Mouse (Mus musculus): ENCODE data around the gene Osbpl6. TPM values are rescaled to one million over a fixed set of nuclear protein-coding genes. Genes with fewer than 3 reads are reported as not detected.

Gene Osbpl6
- polyA plus RNA-seq, 1 experiment from 2014 or later: 35.9 TPM

DNA sequence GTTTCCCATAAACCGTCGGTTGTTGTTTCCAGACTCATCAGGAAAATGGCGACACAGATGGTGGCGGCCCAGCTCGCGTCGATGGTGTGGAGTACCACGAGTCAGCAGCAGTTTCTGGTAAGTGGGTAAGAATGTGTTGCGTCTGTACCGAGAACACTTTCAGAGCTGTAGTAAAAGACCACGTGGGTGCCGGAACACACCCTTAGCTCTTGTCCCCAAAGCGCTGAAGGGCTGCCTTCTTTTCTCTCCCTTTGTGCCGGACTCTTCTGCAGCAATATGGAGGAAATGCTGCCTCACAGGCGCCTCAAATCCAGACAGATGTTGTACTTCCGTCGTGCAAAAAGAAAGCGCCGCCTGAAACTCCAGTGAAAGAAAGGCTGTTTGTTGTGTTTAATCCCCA, 27.7 kb upstream of the Osbpl6 start:
- Histone ChIP-seq H3K4me1 (no peaks in the 10 kb centered on the region), H3K9me3 (replicated peaks) (no peaks in the 10 kb centered on the region), H3K27me3 (replicated peaks) (no peaks in the 10 kb centered on the region), H3K9ac (replicated peaks) (no peak overlapping the region), H3K27ac (replicated peaks) (no peak overlapping the region), H3K36me3 (peaks cover 80% of the 10 kb centered on the region), H3K4me2 (no peak overlapping the region), H3K4me3 (replicated peaks) (no peak overlapping the region)
- ATAC-seq (ENCODE audit: low FRiP score): no peak
- WGBS: 95% methylated on average over 19 of the region's 19 CpGs

DNA sequence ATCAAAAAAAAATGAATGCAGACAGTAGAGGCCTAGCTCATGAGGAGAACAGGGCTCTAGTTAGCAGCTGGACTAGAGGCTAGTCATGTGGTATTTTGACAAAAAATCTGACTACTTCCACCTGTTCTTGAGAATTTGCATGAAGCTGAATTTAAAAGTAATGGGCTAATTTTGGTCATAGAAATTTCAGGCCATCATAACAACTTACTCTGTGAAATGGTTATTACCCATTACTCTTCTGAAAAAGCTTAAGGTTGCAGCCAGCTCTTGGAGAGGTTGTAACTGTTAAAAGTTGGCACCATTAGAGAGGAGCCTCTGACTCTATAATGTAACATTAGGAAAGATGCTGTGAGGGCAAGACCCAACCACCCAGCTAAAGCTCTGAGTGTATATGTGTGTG, 19.8 kb upstream of the Osbpl6 start:
- Histone ChIP-seq H3K9me3 (replicated peaks) (no peaks in the 10 kb centered on the region), H3K27ac (replicated peaks) (no peak overlapping the region), H3K9ac (replicated peaks) (no peak overlapping the region), H3K4me3 (replicated peaks) (no peak overlapping the region), H3K4me1 (no peaks in the 10 kb centered on the region), H3K27me3 (replicated peaks) (no peaks in the 10 kb centered on the region), H3K4me2 (no peak overlapping the region), H3K36me3 (peaks cover 24% of the 10 kb centered on the region)
- no peak for ATAC-seq (ENCODE audit: low FRiP score)

DNA sequence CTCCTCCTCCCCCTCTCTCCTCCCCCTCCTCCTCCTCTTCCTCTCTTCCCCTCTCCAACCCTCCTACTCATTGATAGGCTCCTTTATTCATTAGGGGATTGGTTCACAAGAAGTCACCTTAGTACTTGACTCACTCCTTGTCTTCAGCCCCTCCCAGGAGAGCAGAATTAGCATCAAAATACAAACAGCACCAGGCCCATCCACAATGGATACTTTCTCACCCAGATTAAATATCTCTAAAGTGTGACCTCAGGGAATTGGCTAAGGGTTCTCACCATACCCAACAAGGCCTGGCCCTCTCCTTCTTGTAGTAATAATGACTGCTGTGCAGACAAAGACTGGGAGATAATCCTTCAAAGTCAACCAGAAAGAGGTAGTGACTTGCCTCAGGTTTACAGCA, 6.1 kb upstream of the Osbpl6 start:
- no peak overlapping the region for H3K27ac ChIP-seq (replicated peaks)
- H3K4me3 ChIP-seq (replicated peaks): no peak overlapping the region
- H3K9me3 ChIP-seq (replicated peaks): no peaks in the 10 kb centered on the region
- no peaks in the 10 kb centered on the region for H3K27me3 ChIP-seq (replicated peaks)
- H3K4me2 ChIP-seq: no peak overlapping the region
- H3K4me1 ChIP-seq: peaks cover 8% of the 10 kb centered on the region
- H3K9ac ChIP-seq (replicated peaks): no peak overlapping the region
- H3K36me3 ChIP-seq: no peaks in the 10 kb centered on the region
- ATAC-seq (ENCODE audit: low FRiP score): no peak

DNA sequence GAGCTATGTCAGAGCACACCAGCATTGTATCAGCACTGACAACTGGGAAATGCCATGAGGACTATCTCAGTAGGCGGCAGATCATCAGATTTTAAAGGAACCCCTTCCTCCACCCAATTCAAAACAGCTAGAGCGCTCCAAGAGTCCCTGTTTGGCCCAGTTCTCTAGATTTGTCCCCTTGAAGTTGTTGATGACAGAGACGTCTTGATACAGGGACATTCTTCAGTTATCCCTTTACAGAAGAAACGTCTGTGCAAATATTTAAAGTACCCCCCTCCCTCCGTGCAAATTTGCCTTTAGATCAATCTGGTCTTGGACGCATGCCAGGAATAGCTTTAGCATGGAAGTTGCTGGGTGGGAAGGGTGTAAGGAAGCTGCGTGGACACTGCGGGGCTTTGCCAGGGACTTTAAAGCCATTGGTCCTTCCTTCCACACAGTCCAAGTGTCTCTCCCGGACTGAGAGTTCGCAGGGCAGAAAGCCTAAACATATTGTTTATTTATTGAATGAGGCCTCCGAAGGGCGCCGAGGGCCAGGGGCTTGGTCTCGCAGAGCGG, 635 bp upstream of the Osbpl6 start:
- Histone ChIP-seq H3K9ac (replicated peaks) (peak overlapping the region; percentile 99), H3K27me3 (replicated peaks) (no peaks in the 10 kb centered on the region), H3K36me3 (no peaks in the 10 kb centered on the region), H3K4me1 (peaks cover 28% of the 10 kb centered on the region), H3K4me2 (peak overlapping the region; percentile 91), H3K9me3 (replicated peaks) (no peaks in the 10 kb centered on the region), H3K27ac (replicated peaks) (peak overlapping the region; percentile 97), H3K4me3 (replicated peaks) (peak overlapping the region; percentile 99)
- 1% methylated on average over 15 of the region's 15 CpGs for WGBS
- peak; percentile 51 for ATAC-seq (ENCODE audit: low FRiP score)

DNA sequence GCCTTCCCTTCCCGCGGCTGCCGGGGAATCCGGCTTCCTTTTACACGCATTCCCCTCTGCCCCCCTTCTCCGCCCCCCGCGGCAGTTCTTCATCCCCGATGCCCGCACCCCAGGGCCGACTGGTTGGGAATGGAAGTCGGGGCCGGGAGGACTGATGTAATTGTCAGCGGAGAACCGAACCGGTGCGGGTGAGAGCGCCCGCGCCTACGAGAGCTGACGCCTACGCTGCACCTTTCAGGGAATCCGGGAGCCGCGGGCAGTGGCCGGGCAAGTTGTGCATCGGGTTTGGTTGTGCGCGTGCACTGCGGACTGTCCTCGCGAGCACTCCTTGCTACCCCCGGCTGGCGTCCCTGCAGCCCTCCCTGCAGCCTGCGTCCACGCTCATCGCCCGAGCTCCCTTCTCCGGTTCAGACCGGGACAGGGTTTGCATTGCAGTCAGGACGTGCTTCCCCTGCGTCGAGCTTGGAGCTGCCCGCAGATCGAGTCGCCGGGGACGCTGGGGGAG, 681 bp downstream of the Osbpl6 start:
- H3K9ac ChIP-seq (replicated peaks): peak overlapping the region; percentile 99
- peaks cover 28% of the 10 kb centered on the region for H3K4me1 ChIP-seq
- 0% methylated on average over 48 of the region's 49 CpGs for WGBS
- peak overlapping the region; percentile 97 for H3K27ac ChIP-seq (replicated peaks)
- no peaks in the 10 kb centered on the region for H3K27me3 ChIP-seq (replicated peaks)
- no peaks in the 10 kb centered on the region for H3K9me3 ChIP-seq (replicated peaks)
- H3K36me3 ChIP-seq: no peaks in the 10 kb centered on the region
- H3K4me3 ChIP-seq (replicated peaks): peak overlapping the region; percentile 99
- H3K4me2 ChIP-seq: peak overlapping the region; percentile 91
- ATAC-seq (ENCODE audit: low FRiP score): peak; percentile 79

DNA sequence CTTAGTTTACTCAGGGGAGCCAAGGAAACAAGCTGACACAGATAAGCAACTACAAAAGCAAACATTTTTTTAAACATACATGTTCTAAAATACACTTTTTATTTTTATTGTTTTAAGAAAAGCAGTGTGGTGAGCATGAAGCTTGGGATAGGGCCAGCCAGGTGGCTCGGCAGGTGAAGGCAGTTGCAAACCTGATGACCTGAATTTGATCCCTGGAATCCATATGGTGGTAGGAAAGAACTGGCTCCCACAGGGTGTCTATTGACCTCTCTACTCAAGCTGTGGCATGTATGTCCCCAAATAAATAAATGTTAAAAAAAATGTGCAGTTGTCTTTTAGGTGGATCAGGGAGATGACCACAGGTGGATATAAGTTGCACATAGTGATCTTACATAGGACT, 3.2 kb downstream of the Osbpl6 start:
- Histone ChIP-seq H3K27ac (replicated peaks) (no peak overlapping the region), H3K9me3 (replicated peaks) (no peaks in the 10 kb centered on the region), H3K4me3 (replicated peaks) (no peak overlapping the region), H3K9ac (replicated peaks) (no peak overlapping the region), H3K27me3 (replicated peaks) (no peaks in the 10 kb centered on the region), H3K4me1 (peaks cover 26% of the 10 kb centered on the region), H3K4me2 (no peak overlapping the region), H3K36me3 (no peaks in the 10 kb centered on the region)
- ATAC-seq (ENCODE audit: low FRiP score): no peak
- 93% methylated on average over 1 of the region's 1 CpGs for WGBS

DNA sequence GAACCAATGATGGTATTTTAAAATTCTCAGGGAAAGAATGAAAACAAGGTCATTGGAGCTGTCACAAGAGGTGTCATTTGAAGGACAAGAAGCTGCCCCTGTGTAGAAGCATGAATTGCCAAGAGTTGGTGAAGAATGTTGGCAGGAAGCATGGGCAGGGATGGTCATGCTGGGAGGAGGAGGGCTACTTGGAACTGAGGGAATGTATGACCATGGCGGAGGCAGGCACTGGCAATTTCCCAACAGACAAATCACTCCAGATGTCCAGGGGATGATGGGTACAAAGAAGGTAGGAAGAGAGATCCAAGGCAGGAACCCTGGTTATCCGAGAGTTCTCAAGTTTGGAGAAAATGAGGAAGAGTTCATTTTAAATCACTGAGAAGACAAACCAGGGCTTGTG, 3.7 kb downstream of the Osbpl6 start:
- H3K36me3 ChIP-seq: no peaks in the 10 kb centered on the region
- H3K4me3 ChIP-seq (replicated peaks): no peak overlapping the region
- H3K27ac ChIP-seq (replicated peaks): no peak overlapping the region
- no peak for ATAC-seq (ENCODE audit: low FRiP score)
- no peaks in the 10 kb centered on the region for H3K27me3 ChIP-seq (replicated peaks)
- no peak overlapping the region for H3K9ac ChIP-seq (replicated peaks)
- no peak overlapping the region for H3K4me2 ChIP-seq
- H3K9me3 ChIP-seq (replicated peaks): no peaks in the 10 kb centered on the region
- peaks cover 21% of the 10 kb centered on the region for H3K4me1 ChIP-seq
- WGBS: 87% methylated on average over 2 of the region's 2 CpGs

DNA sequence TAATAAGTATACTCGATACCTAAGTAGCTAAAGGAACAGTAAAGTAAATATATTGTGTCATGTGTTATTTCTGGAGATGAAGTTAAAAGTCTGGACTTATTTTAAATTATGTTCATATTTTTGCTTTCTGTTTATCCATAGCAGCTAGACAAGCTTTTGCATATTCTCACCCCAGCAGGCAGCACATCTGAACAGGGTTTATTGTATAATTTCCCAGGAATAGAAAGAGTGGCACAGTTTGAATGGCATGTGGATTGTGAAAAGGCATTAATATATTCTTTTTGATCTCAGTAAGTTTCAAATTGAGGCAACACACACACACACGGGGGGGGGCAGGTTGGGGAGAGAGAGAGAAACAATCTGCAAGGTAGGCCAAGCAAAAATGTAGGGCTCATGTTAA, 6.6 kb downstream of the Osbpl6 start:
- Histone ChIP-seq H3K36me3 (no peaks in the 10 kb centered on the region), H3K4me1 (peaks cover 10% of the 10 kb centered on the region), H3K27ac (replicated peaks) (no peak overlapping the region), H3K4me3 (replicated peaks) (no peak overlapping the region), H3K9me3 (replicated peaks) (no peaks in the 10 kb centered on the region), H3K9ac (replicated peaks) (no peak overlapping the region), H3K4me2 (no peak overlapping the region), H3K27me3 (replicated peaks) (no peaks in the 10 kb centered on the region)
- 80% methylated on average over 2 of the region's 2 CpGs for WGBS
- no peak for ATAC-seq (ENCODE audit: low FRiP score)

DNA sequence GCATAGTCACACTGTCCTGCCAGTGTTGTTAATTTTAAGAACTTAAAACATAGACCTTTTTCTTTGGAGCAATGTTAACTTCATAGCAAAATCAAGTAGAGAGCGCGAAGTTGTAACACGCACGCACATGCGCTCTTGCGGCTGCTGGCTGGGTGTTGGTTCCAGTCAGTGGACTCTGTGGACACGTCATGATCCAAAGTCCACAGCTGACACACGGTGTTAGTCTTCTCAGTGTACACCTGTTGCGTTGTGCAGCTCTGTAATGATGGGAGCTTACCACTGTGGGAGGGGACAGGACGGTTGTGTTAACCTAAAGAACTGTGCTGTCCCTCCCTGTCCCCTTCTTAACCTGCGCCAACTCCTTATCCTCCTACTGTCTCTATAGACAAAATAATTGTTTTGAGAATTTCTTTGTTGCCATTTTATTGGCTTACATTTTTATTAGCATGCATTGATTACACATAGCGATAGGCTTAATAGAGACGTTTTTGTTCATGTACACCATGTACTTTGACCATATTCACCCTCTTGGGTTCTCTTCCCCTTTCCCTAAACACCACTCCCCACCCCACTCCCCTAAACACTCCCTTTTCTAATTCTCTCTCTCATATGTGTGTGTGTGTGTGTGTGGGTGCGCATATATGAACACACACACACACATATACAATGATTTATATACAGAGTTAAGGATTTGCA, 11.3 kb downstream of the Osbpl6 start:
- 95% methylated on average over 14 of the region's 14 CpGs for WGBS
- Histone ChIP-seq H3K27ac (replicated peaks) (no peak overlapping the region), H3K9ac (replicated peaks) (no peak overlapping the region), H3K4me3 (replicated peaks) (no peak overlapping the region), H3K27me3 (replicated peaks) (no peaks in the 10 kb centered on the region), H3K4me2 (no peak overlapping the region), H3K4me1 (no peaks in the 10 kb centered on the region), H3K36me3 (no peaks in the 10 kb centered on the region), H3K9me3 (replicated peaks) (no peaks in the 10 kb centered on the region)
- ATAC-seq (ENCODE audit: low FRiP score): no peak

DNA sequence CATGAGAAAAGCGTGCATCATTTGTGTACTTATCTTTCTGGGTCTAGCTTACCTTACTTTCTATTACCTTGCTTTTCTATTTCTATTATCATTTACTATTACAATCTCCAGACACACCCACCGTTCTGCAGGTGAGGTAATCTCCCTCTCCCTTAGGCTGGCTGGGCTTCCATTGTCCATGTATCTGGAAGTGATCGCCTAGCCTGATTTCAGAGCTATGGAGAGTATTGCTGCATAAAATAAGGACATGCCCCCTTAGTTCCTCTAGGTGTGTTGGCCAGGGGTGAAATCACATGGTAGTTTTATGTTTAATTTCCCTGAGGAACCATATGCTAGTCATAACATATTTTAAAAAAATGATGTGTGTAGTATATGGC, 11.8 kb downstream of the Osbpl6 start:
- no peak for ATAC-seq (ENCODE audit: low FRiP score)
- H3K27ac ChIP-seq (replicated peaks): no peak overlapping the region
- H3K4me1 ChIP-seq: no peaks in the 10 kb centered on the region
- H3K9me3 ChIP-seq (replicated peaks): no peaks in the 10 kb centered on the region
- H3K9ac ChIP-seq (replicated peaks): no peak overlapping the region
- H3K27me3 ChIP-seq (replicated peaks): no peaks in the 10 kb centered on the region
- 97% methylated on average over 3 of the region's 3 CpGs for WGBS
- no peak overlapping the region for H3K4me2 ChIP-seq
- H3K36me3 ChIP-seq: no peaks in the 10 kb centered on the region
- H3K4me3 ChIP-seq (replicated peaks): no peak overlapping the region

DNA sequence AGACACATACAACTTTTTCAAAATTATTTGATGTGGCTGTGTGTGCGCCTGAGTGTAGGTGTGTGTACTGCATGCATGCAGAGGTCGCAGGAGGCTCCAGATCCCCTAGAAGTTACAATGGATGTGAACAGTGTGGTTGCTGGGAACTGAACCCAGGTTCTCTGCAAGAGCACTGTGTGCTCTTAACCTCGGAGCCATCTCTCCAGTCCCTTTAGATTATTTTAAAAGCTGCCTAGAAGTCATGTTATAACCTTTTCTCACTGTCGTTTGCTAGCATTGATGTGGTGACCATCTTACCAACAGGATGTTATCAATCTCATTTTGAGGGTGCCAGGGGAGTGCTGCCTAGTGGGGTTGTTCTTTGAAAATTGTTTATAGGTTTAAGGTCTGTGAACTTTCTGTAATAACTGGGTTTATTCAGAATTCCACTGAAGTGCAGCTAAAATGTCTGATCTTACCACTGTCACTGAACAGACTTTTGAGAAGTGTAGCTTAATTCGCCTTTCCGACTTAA, 15.2 kb downstream of the Osbpl6 start:
- Histone ChIP-seq H3K9ac (replicated peaks) (no peak overlapping the region), H3K27me3 (replicated peaks) (no peaks in the 10 kb centered on the region), H3K27ac (replicated peaks) (no peak overlapping the region), H3K4me2 (no peak overlapping the region), H3K4me1 (no peaks in the 10 kb centered on the region), H3K9me3 (replicated peaks) (no peaks in the 10 kb centered on the region), H3K4me3 (replicated peaks) (no peak overlapping the region), H3K36me3 (no peaks in the 10 kb centered on the region)
- no peak for ATAC-seq (ENCODE audit: low FRiP score)
- 78% methylated on average over 6 of the region's 6 CpGs for WGBS

DNA sequence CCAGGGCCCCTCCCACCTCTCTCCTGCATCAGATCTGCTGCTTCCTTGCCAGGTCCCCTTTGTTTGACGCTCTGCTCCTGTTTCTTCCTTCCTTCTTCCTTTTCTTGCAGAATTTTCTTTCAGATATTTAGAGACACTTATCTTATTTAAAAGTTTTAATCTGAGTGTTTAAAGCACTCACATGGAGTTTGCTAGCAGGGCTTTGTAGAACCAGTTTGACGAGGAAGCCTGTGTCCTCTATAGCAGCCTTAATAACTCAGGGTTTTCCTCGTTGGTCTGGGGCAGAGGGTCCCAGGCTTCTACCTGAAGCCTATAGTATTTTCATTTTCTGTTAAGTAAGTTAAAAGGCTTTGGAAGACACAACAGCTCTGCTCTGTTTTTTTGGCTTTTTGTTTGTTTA, 20.5 kb downstream of the Osbpl6 start:
- H3K27ac ChIP-seq (replicated peaks): no peak overlapping the region
- H3K4me3 ChIP-seq (replicated peaks): no peak overlapping the region
- H3K9me3 ChIP-seq (replicated peaks): no peaks in the 10 kb centered on the region
- H3K4me2 ChIP-seq: no peak overlapping the region
- no peaks in the 10 kb centered on the region for H3K27me3 ChIP-seq (replicated peaks)
- H3K36me3 ChIP-seq: no peaks in the 10 kb centered on the region
- WGBS: 75% methylated on average over 3 of the region's 3 CpGs
- ATAC-seq (ENCODE audit: low FRiP score): no peak
- no peak overlapping the region for H3K9ac ChIP-seq (replicated peaks)
- peaks cover 16% of the 10 kb centered on the region for H3K4me1 ChIP-seq

All from neural tube, embryonic 15.5 days (tissue).